9 mouse cellular contexts compared by ENCODE assay signal in genomic region chr7:16043861-16044435, GRCm38 (mm10). TPM values are rescaled to one million over a fixed set of nuclear protein-coding genes. Genes with fewer than 3 reads are reported as not detected.
DNase-seq lines count a peak whose midpoint lies in the region; ATAC-seq and TF ChIP-seq lines count a peak whose summit lies in the region.
"Had no signal": no experiment of that assay in that cellular context is flagged by ENCODE, and none has a peak within 500 bp of the region (broad histone marks: within the 10 kb centered on the region; RNA-seq: fewer than 3 reads in every experiment).

No protein-coding gene starts in this region.

- H3K4me3 ChIP-seq in lung, embryonic 14.5 days (ENCODE audit: low read depth, low read length): no peak overlapping the region
- peak overlapping the region; percentile 84 for H3K4me3 ChIP-seq in embryonic facial prominence, embryonic 13.5 days
- 0 out of 2 replicates have a peak overlapping the region, but pooled peaks have one; percentile 10 for H3K4me3 ChIP-seq in limb, embryonic 11.5 days (ENCODE audit: low read depth, low read length)
- peak overlapping the region; percentile 75; the same call in 1 of the 2 replicates for H3K4me3 ChIP-seq in neural tube, embryonic 15.5 days (replicated peaks)

- no peaks in the 10 kb centered on the region for H3K27me3 ChIP-seq in lung, embryonic 14.5 days (ENCODE audit: insufficient read depth, low read length)
- no peaks in the 10 kb centered on the region for H3K27me3 ChIP-seq in embryonic facial prominence, embryonic 13.5 days
- no peaks in the 10 kb centered on the region for H3K27me3 ChIP-seq in limb, embryonic 11.5 days (ENCODE audit: control insufficient read depth, insufficient read depth, low read length)
- no peaks in the 10 kb centered on the region for H3K27me3 ChIP-seq in neural tube, embryonic 15.5 days (replicated peaks)

- no peak for ATAC-seq in lung, embryonic 14.5 days (ENCODE audit: insufficient read depth)
- ATAC-seq in embryonic facial prominence, embryonic 13.5 days (ENCODE audit: insufficient number of reproducible peaks, insufficient read depth, low FRiP score, low TSS enrichment, low read depth): no peak
- no peak for ATAC-seq in limb, embryonic 11.5 days (ENCODE audit: insufficient number of reproducible peaks, low FRiP score, low TSS enrichment, low read depth)
- ATAC-seq in neural tube, embryonic 15.5 days (ENCODE audit: low FRiP score): no peak

- TF ChIP-seq CTCF in lung, embryonic 14.5 days (IDR thresholded peaks at IDR 0.05; ENCODE audit: low read depth): no peak

- H3K36me3 ChIP-seq in lung, embryonic 14.5 days (ENCODE audit: insufficient read depth): peaks cover 13% of the 10 kb centered on the region
- H3K36me3 ChIP-seq in embryonic facial prominence, embryonic 13.5 days: no peaks in the 10 kb centered on the region
- H3K36me3 ChIP-seq in limb, embryonic 11.5 days (ENCODE audit: control insufficient read depth, insufficient read depth, low read length): no peaks in the 10 kb centered on the region
- no peaks in the 10 kb centered on the region for H3K36me3 ChIP-seq in neural tube, embryonic 15.5 days

- peak overlapping the region; percentile 26; the same call in 1 of the 2 replicates for H3K9ac ChIP-seq in lung, embryonic 14.5 days
- peak overlapping the region; percentile 99 for H3K9ac ChIP-seq in embryonic facial prominence, embryonic 13.5 days
- H3K9ac ChIP-seq in limb, embryonic 11.5 days (ENCODE audit: low read length): no peak overlapping the region; the same call in 1 of the 2 replicates
- no peak overlapping the region for H3K9ac ChIP-seq in neural tube, embryonic 15.5 days (replicated peaks)

- 0 out of 2 replicates have a peak overlapping the region, but pooled peaks have one; percentile 24 for H3K27ac ChIP-seq in lung, embryonic 14.5 days (ENCODE audit: low read depth)
- peak overlapping the region; percentile 99 for H3K27ac ChIP-seq in embryonic facial prominence, embryonic 13.5 days
- peak overlapping the region; percentile 72 for H3K27ac ChIP-seq in limb, embryonic 11.5 days (replicated peaks; ENCODE audit: low read depth, low read length)
- H3K27ac ChIP-seq in neural tube, embryonic 15.5 days (replicated peaks): peak overlapping the region; percentile 48

- WGBS in lung, embryonic 14.5 days: 46% methylated on average over 3 of the region's 3 CpGs
- 8% methylated on average over 3 of the region's 3 CpGs for WGBS in embryonic facial prominence, embryonic 13.5 days
- whole genome bisulfite sequencing in limb, embryonic 11.5 days: 15% methylated on average over 3 of the region's 3 CpGs
- 10% methylated on average over 3 of the region's 3 CpGs for WGBS in neural tube, embryonic 15.5 days

- peak overlapping the region; percentile 12; the same call in 1 of the 2 replicates for H3K4me2 ChIP-seq in lung, embryonic 14.5 days
- H3K4me2 ChIP-seq in embryonic facial prominence, embryonic 13.5 days: peak overlapping the region; percentile 79
- peak overlapping the region; percentile 45 for H3K4me2 ChIP-seq in limb, embryonic 11.5 days (ENCODE audit: low read depth, severe bottlenecking)
- peak overlapping the region; percentile 17 for H3K4me2 ChIP-seq in neural tube, embryonic 15.5 days

- DNase-seq in lung, embryonic 14.5 days: no peak
- DNase-seq in lung, postnatal 36 days: no peak
- DNase-seq in limb, embryonic 11.5 days (ENCODE audit: low spot score): peak; percentile 46
- no peak for DNase-seq in retina, embryonic 14.5 days (ENCODE audit: low spot score)
- DNase-seq in urinary bladder, postnatal 36 days (ENCODE audit: low spot score in 2 of 2): no peak
- DNase-seq in gastrocnemius, postnatal 25 days: no peak

- peaks cover 14% of the 10 kb centered on the region; the same call in 1 of the 2 replicates for H3K4me1 ChIP-seq in lung, embryonic 14.5 days (ENCODE audit: insufficient read depth)
- H3K4me1 ChIP-seq in embryonic facial prominence, embryonic 13.5 days: peaks cover 41% of the 10 kb centered on the region
- H3K4me1 ChIP-seq in limb, embryonic 11.5 days (ENCODE audit: control insufficient read depth, insufficient read depth, low read length): peaks cover 26% of the 10 kb centered on the region
- H3K4me1 ChIP-seq in neural tube, embryonic 15.5 days: peaks cover 45% of the 10 kb centered on the region

- no peaks in the 10 kb centered on the region for H3K9me3 ChIP-seq in lung, embryonic 14.5 days (ENCODE audit: low read depth, low read length)
- no peaks in the 10 kb centered on the region for H3K9me3 ChIP-seq in embryonic facial prominence, embryonic 13.5 days
- no peaks in the 10 kb centered on the region for H3K9me3 ChIP-seq in limb, embryonic 11.5 days (ENCODE audit: control insufficient read depth, low read length)
- no peaks in the 10 kb centered on the region for H3K9me3 ChIP-seq in neural tube, embryonic 15.5 days (replicated peaks)

RNA-seq across cellular contexts. Expression of gene Bicra, which starts 3.8 kb away (rescaled TPM):
- 8.7 and 9.6 TPM in 2 replicates for polyA plus RNA-seq in lung, embryonic 14.5 days (2014; fragmentation: Nextera tagmentation; extraction: Ambion mirVana)
- polyA plus RNA-seq in embryonic facial prominence, embryonic 13.5 days (2015; fragmentation: Nextera tagmentation; extraction: Ambion mirVana): 9.5 and 10.4 TPM in 2 replicates
- 9.3 and 10.1 TPM in 2 replicates for polyA plus RNA-seq in limb, embryonic 11.5 days (2014; fragmentation: Nextera tagmentation; extraction: Ambion mirVana)
- polyA plus RNA-seq in neural tube, embryonic 15.5 days (2015; fragmentation: Nextera tagmentation; extraction: Ambion mirVana): 6.6 and 7.3 TPM in 2 replicates
- total RNA-seq in gastrocnemius, postnatal 25 days (2021): 1 to 10 TPM; 5.1 to 6.1 TPM

RNA-seq across cellular contexts. Expression of gene Zfp541, which starts 17.7 kb away (rescaled TPM):
- 0.16 TPM in 1 of 2 replicates, not detected in the other for polyA plus RNA-seq in lung, embryonic 14.5 days (2014; fragmentation: Nextera tagmentation; extraction: Ambion mirVana)
- 0.07 and 0.11 TPM in 2 replicates for polyA plus RNA-seq in embryonic facial prominence, embryonic 13.5 days (2015; fragmentation: Nextera tagmentation; extraction: Ambion mirVana)
- polyA plus RNA-seq in limb, embryonic 11.5 days (2014; fragmentation: Nextera tagmentation; extraction: Ambion mirVana): not detected in 2 replicates
- 0.15 and 0.17 TPM in 2 replicates for polyA plus RNA-seq in neural tube, embryonic 15.5 days (2015; fragmentation: Nextera tagmentation; extraction: Ambion mirVana)
- not detected for total RNA-seq in gastrocnemius, postnatal 25 days (2021)
- total RNA-seq: hematopoietic stem cell, adult 5-6 weeks had no signal

RNA-seq across cellular contexts. Expression of gene Napa, which starts 54.3 kb away (rescaled TPM):
- 168 and 176 TPM in 2 replicates for polyA plus RNA-seq in lung, embryonic 14.5 days (2014; fragmentation: Nextera tagmentation; extraction: Ambion mirVana)
- polyA plus RNA-seq in embryonic facial prominence, embryonic 13.5 days (2015; fragmentation: Nextera tagmentation; extraction: Ambion mirVana): 195 and 216 TPM in 2 replicates
- 182 and 203 TPM in 2 replicates for polyA plus RNA-seq in limb, embryonic 11.5 days (2014; fragmentation: Nextera tagmentation; extraction: Ambion mirVana)
- polyA plus RNA-seq in neural tube, embryonic 15.5 days (2015; fragmentation: Nextera tagmentation; extraction: Ambion mirVana): 236 and 238 TPM in 2 replicates
- 100 to 1,000 TPM in 1 of 2 experiments, 10 to 100 TPM in 1; 71.2 to 105 TPM for total RNA-seq in gastrocnemius, postnatal 25 days (2021)

Comparison
In these comparisons a context has a peak if more than half of its experiments do, and no peak if none do; other contexts are left out.
1. H3K27ac ChIP-seq: peak in every context shown above with its lines; median percentile 99 in embryonic facial prominence, embryonic 13.5 days; 72 in limb, embryonic 11.5 days; 48 in neural tube, embryonic 15.5 days; 24 in lung, embryonic 14.5 days.
2. H3K4me2 ChIP-seq: peak in every context shown above with its lines; median percentile 79 in embryonic facial prominence, embryonic 13.5 days; 45 in limb, embryonic 11.5 days; 17 in neural tube, embryonic 15.5 days; 12 in lung, embryonic 14.5 days.
3. H3K9ac ChIP-seq: peak in lung, embryonic 14.5 days (single experiment) and embryonic facial prominence, embryonic 13.5 days (single experiment); none in limb, embryonic 11.5 days (single experiment) and neural tube, embryonic 15.5 days (single experiment).